Mouse (Mus musculus): ENCODE data around the gene Ppp1r37.

DNA sequence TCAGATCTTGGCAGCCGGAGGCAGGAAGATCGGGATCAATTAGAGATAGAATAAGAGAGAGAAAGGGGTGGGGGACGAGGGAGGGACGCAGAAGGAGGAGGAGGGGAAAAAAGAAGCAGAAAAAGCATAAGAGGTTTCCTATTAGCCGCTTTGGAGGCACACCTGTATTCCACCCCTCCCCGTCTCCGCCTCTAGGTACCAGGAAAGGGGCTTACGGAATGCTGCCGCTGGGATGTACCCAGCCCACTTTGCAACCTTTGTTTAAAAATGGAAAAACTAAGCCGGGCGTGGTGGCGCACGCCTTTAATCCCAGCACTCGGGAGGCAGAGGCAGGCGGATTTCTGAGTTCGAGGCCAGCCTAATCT is 10.9 kb upstream of the Ppp1r37 start:
- TF ChIP-seq EP300 (IDR thresholded peaks at IDR 0.05; ENCODE audit: low read depth): no peak
- TF ChIP-seq CTCF (IDR thresholded peaks at IDR 0.05; ENCODE audit: low read depth): no peak
